Mouse (Mus musculus) ovary, adult 2 months (tissue): ENCODE results near the gene Zfy2. TPM values are rescaled to one million over a fixed set of nuclear protein-coding genes. Genes with fewer than 3 reads are reported as not detected.

ENCODE experiments used
- polyA plus RNA-seq: library from polyadenylated mRNA; depleted of rRNA; stranded (reverse); fragments of >200 nt; gene quantifications from 2 replicates; pipeline ENCODE4 v1.2.3, GENCODE M21; 2012; rRNA removed

Gene Zfy2
- polyA plus RNA-seq, result not detected in 2 replicates

DNA sequence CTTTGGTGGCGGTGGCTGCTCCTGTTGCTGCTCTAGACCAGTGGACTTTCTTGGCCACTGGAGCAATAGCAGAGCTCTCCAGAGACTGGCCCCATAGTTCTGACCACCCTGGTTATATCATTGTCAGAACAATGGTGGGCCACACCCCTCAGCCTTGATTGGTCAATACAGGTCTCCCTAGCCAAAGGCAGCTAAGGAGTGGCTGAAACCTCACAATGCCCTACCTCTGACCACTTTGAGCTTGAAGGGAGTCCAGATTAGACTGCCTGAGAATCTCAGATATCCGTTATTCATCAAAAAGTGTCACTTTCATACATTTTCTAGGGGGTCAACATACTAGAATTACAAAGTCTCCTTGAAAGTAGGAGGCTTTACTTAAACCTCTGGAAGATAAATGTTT, at the start of gene Zfy2:
TSS of gene Zfy2 (minus strand) at position 101 of the 400 bp plus-strand sequence.

